Mouse (Mus musculus): ENCODE measurements around the gene Clk4. TPM values are rescaled to one million over a fixed set of nuclear protein-coding genes. Genes with fewer than 3 reads are reported as not detected.

Gene Clk4
- 25.2 and 26.0 TPM in 2 replicates for polyA plus RNA-seq (2021; fragmentation: Nextera tagmentation)
- long read RNA-seq, experiment 1, transcript Clk4-201 (13 exons, 1,949 nt) = major isoform, 12 of 41 reads
- long read RNA-seq, experiment 1, partial matches to known transcripts = 8 of 41 reads
- long read RNA-seq, experiment 1, other reads (novel, unspliced or antisense) = 17 of 41 reads
- long read RNA-seq, experiment 2, transcript Clk4-201 (13 exons, 1,949 nt) = major isoform, 68 of 214 reads
- long read RNA-seq, experiment 2, transcript Clk4-203 (11 exons, 1,627 nt) = minor isoform, 11 of 214 reads
- long read RNA-seq, experiment 2, partial matches to known transcripts = 7 of 214 reads
- long read RNA-seq, experiment 2, other reads (novel, unspliced or antisense) = 123 of 214 reads

DNA sequence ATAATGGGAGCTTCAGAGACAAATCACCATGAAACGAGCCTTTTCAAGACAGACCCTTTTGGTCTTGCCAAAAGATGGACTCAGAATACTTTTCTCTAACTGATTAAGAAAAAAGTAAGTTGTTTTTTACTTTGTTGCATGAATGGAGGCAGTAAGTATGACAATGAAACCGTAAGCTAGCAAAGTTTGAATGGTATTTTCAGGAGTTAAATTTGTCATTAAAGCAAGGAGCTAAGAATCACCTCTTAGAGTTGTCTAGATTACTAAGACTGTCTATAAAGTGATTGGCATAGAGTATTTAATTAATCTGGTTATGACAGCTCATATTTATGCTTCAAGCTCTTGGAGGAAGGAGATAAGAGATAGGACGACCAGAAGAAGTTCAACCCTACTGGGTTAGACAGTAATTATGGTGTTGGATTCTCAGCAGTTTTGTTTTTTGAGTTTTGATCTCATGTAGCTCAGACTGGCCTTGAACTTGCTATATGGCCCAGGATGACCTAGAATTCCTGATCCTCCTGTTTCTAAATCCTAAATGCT is at the start of gene Clk4:
Gene Clk4, plus strand, starts transcription at position 51 of the 540 bp plus-strand sequence.

DNA sequence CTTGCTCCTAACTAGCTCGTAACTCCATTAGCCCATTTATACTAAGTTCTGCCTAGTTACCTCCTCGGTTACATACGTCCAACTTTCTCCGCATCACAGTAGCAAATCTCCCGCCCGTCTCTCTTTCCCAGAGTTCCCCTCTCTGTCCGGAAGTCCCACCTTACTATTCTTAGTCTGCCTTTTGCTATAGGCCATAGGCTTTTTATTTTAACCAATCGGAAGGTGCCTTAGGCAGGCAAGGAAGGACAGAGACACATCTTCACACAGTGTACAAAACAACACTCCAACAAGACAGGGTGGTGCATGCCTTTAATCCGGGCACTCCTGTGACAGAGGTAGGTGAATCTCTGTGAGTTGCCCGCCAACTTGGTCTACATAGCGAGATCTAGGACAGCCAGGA is 41.2 kb upstream of the Clk4 start, which contains the start of gene Gm12569:
Gene Gm12569, plus strand, starts transcription at position 166 of the 400 bp plus-strand sequence.

DNA sequence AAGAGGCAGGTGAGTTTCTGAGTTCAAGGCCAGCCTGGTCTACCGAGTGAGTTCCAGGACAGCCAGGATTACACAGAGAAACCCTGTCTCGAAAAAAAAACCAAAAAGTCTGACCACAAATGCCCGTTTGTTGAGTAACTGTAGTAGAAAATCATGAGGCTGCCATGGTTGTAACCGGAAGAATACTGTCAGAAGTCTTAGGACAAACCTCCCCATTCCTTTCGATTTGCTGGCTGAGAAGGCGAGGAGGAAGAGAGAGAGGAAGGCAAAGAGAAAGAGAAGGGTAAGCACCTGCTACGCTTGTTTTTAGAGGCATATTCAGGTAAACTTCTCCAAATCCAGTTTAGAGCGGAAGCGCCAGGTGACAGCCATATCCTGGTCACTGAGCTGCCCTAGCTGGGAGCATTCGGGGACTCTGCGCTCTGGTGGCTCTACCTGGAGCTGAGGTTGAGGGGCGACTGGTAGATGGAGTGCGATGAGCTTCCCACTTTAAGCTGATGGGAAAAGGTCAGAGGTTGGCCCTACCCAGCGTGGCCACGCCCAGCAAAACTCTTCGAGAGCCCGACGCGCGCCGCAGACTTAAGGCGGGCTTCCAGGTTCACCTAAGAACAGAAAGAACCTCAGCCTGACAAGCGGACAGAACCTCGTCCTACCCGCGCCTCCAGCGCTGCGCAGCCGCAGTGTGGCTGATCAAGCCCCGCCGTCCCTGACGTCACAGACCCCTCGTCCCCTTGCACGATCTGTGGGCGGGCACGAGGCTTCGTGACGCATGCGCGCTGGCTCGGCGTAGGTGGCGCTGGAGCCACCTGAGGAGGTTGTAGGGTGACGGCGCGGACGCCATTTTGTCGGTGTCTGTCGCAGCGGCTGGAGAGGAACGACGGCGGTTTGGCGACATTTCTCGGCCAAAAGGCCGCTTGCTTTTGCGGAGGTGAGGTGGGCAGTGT is 1.1 kb downstream of the Clk4 start, which contains the start of gene BC049762:
Gene BC049762, minus strand, starts transcription at position 705 of the 944 bp plus-strand sequence.

DNA sequence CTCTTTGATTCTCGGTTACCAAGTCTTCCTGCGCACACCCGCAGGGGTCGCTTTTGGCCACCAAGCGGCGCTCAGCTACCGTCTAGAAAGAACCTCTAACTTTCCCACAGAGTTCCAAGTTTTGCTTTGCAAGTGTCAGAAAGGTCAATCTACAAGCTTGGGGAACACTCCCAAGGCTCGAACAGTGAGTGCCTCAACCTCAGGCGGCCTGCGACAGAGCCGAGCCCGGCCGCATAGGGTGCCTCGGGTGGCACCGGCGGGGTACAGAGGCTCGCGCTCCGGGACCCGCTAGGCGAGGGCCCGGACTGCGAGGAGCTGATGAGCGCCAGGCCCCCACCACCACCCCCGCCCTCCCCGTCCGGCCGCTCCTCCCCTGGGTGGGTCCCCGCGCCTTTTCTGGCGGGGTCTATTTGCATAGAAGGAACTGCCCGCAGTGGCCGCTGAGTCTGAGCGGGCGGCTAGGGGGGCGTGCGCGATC is 28.1 kb downstream of the Clk4 start, which contains the start of gene Col23a1:
Gene Col23a1, plus strand, starts transcription at position 357 of the 478 bp plus-strand sequence.

Other genes with a start within 250 kb of the Clk4 start
- gene Olfr54, start 247.5 kb upstream of the Clk4 start, polyA plus RNA-seq (2021; fragmentation: Nextera tagmentation) = not detected in 2 replicates
- gene Olfr1375, start 213.6 kb upstream of the Clk4 start, polyA plus RNA-seq (2021; fragmentation: Nextera tagmentation) = not detected in 2 replicates
- 3.4 and 5.8 TPM in 2 replicates for gene Zfp354a, start 202.5 kb upstream of the Clk4 start, polyA plus RNA-seq (2021; fragmentation: Nextera tagmentation)
- gene Gm12569, start 41.3 kb upstream of the Clk4 start, polyA plus RNA-seq (2021; fragmentation: Nextera tagmentation) = not detected in 2 replicates
- gene BC049762, start 1.3 kb downstream of the Clk4 start, polyA plus RNA-seq (2021; fragmentation: Nextera tagmentation) = 1.0 TPM in 1 of 2 replicates, not detected in the other
- 0.89 and 1.1 TPM in 2 replicates for gene Col23a1, start 28.2 kb downstream of the Clk4 start, polyA plus RNA-seq (2021; fragmentation: Nextera tagmentation)

Measured in layer of hippocampus, adult 6 months (tissue).